Mouse (Mus musculus): ENCODE results near the gene Oog1. TPM values are rescaled to one million over a fixed set of nuclear protein-coding genes. Genes with fewer than 3 reads are reported as not detected.
"Not testable (repeated sequence)": the region's sequence is repeated elsewhere in the genome, so short reads cannot be mapped to it uniquely, and the experiment has no call there.

Gene Oog1
- polyA plus RNA-seq (2016; fragmentation: Nextera tagmentation; extraction: Ambion mirVana) = not detected in 2 replicates

DNA sequence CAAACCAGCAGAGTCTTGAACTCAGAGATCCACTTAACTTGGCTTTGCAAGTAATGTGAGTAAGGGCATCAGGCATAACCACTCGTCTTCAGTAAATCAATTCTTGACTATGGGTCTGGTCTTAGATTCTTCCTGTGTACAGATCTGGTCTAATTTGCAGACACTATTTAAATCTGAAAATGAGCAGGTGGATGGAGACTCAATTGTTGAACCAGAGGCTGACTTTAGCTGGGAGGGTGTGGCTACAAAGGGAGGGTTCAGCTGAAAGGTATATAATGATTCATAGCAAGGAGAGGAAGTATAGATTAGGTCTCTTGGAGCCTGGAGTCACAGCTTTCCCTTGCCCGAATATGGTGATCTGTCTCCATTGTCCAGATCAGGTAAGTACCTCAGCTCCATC, at the start of gene Oog1:
Gene Oog1 (plus strand): TSS at position 301 of the 400 bp plus-strand sequence.
- H3K27ac ChIP-seq; H3K4me2 ChIP-seq; H3K4me3 ChIP-seq (replicated peaks); H3K4me1 ChIP-seq; H3K9me3 ChIP-seq; H3K36me3 ChIP-seq (replicated peaks); H3K9ac ChIP-seq; H3K27me3 ChIP-seq; ATAC-seq (ENCODE audit: low FRiP score): not testable (repeated sequence)
- WGBS = 84% methylated on average over 1 of the region's 2 CpGs

DNA sequence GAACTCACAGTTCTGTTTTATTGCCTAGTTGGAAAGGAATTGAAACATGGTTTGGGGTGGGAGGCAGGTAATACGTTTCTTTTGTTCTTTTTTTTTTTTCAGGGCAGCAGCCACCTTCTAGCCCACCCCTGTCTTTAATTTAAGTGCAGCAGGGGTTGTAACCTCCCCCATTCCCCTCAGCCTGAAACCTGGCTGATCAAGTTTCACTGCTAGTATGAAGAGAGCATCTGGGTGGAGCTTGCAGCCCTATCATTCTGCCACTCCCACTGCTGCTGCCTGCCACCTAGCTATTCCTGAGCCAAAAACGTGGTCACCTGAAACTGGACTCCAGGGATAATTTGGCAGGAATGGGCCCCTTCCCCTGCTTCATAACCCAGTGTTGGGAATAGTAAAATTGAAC, 1.1 kb upstream of the Oog1 start:
- H3K4me3 ChIP-seq (replicated peaks); H3K9me3 ChIP-seq; H3K9ac ChIP-seq; H3K4me1 ChIP-seq; H3K27ac ChIP-seq; H3K4me2 ChIP-seq; ATAC-seq (ENCODE audit: low FRiP score); H3K36me3 ChIP-seq (replicated peaks); H3K27me3 ChIP-seq: not testable (repeated sequence)
- 18% methylated on average over 2 of the region's 2 CpGs for WGBS

DNA sequence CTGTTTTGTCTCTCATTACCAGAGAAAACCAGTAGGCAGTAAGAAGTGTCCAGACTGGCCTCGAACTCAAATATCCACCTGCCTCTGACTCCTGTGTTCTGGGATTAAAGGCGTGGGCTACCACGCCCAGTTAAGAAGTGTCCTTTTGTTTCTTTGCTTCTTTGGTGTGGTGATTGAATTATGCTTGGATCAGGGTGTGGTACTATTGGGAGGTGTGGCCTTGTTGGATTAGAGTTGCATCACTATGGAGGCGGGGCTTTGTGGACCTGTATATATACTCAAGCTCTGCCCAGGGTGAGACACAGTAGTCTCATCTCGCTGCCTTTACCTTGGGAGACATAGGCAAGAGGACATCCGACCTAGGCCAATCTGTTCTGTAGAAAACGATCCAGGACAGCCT, 16.1 kb downstream of the Oog1 start, which contains the start of gene Gm4027:
Gene Gm4027 (plus strand): TSS at position 301 of the 400 bp plus-strand sequence.
- H3K27me3 ChIP-seq; H3K36me3 ChIP-seq (replicated peaks); H3K9me3 ChIP-seq; H3K9ac ChIP-seq; ATAC-seq (ENCODE audit: low FRiP score); H3K4me2 ChIP-seq; H3K4me3 ChIP-seq (replicated peaks); H3K27ac ChIP-seq; H3K4me1 ChIP-seq: not testable (repeated sequence)
- 93% methylated on average over 5 of the region's 7 CpGs for WGBS

DNA sequence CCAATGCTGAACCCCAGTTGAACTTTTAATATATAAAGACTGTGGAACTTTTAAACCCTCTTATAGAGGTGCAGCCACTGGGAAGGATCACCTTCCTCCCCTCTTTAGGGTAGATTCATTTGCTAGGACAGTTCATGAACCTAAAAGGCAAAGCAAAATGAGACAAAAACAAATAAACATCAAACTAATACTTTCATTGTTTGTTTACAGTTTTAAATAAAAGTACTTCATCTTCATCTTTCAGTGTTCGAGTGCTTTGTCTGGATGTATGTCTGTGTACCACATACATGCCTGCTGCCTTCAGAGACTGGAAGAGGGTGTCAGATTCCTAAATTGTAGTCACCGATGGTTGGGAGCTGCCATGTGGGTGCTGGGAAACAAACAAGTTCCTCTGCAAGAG, 42.0 kb downstream of the Oog1 start, which contains the start of gene Gm16381:
Gene Gm16381 (minus strand): TSS at position 101 of the 400 bp plus-strand sequence.
- H3K9ac ChIP-seq; H3K4me2 ChIP-seq; H3K27ac ChIP-seq; H3K4me3 ChIP-seq (replicated peaks); ATAC-seq (ENCODE audit: low FRiP score); H3K36me3 ChIP-seq (replicated peaks); H3K9me3 ChIP-seq; H3K4me1 ChIP-seq; H3K27me3 ChIP-seq: not testable (repeated sequence)
- 87% methylated on average over 2 of the region's 2 CpGs for WGBS

DNA sequence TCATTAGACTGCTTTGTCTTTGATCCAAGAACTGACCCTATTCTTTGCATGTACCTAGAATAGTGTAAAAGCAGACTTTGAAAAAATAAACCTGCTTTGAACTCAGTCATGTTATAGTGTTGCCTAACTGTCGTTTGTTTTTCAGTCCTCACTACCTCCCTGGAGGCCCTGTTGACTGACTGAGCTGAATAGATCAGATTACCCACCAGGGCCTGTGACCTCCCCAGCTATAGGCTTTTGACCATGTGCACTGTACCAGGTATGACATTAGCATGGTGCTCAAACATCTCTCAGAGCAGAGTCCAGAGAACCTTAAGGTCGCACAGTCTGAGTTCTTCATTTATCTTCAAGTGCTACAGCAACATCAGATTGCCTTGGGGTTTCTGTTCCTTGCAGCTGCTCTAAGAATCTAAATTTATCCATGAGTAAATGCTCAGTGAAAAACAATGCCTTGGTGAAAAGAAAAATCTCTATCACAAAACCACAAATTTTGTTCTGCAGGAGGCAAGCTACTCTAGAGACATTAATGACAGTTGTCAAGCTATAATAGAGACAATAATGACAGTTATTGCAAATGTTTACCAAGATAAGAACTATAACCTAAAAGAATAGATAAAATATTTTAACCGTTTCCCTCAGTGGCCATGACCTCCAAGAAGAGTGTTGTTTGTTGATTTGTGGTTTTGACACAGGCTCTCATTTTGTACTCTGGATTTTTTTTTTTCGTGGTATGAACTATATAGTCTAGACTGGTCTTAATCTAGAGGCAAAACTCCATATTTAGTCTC, 50.6 kb downstream of the Oog1 start:
- not testable (repeated sequence) for H3K36me3 ChIP-seq (replicated peaks); H3K9me3 ChIP-seq; H3K27ac ChIP-seq; H3K4me3 ChIP-seq (replicated peaks); H3K27me3 ChIP-seq; ATAC-seq (ENCODE audit: low FRiP score); H3K4me1 ChIP-seq; H3K9ac ChIP-seq; H3K4me2 ChIP-seq
- WGBS = 76% methylated on average over 2 of the region's 4 CpGs

Other genes with a start within 250 kb of the Oog1 start
- gene Sptlc2, start 214.3 kb upstream of the Oog1 start, polyA plus RNA-seq (2016; fragmentation: Nextera tagmentation; extraction: Ambion mirVana) = 50.8 and 54.2 TPM in 2 replicates
- 283 and 293 TPM in 2 replicates for gene Slirp, start 158.8 kb upstream of the Oog1 start, polyA plus RNA-seq (2016; fragmentation: Nextera tagmentation; extraction: Ambion mirVana)
- 48.8 and 55.9 TPM in 2 replicates for gene Alkbh1, start 158.7 kb upstream of the Oog1 start, polyA plus RNA-seq (2016; fragmentation: Nextera tagmentation; extraction: Ambion mirVana)
- gene Snw1, start 130.4 kb upstream of the Oog1 start, polyA plus RNA-seq (2016; fragmentation: Nextera tagmentation; extraction: Ambion mirVana) = 149 and 153 TPM in 2 replicates
- gene Gm5788, start 108.0 kb upstream of the Oog1 start, polyA plus RNA-seq (2016; fragmentation: Nextera tagmentation; extraction: Ambion mirVana) = not detected in 2 replicates
- gene Gm8300, start 88.4 kb upstream of the Oog1 start, polyA plus RNA-seq (2016; fragmentation: Nextera tagmentation; extraction: Ambion mirVana) = not detected in 2 replicates
- not detected in 2 replicates for gene Gm4027, start 16.2 kb downstream of the Oog1 start, polyA plus RNA-seq (2016; fragmentation: Nextera tagmentation; extraction: Ambion mirVana)
- not detected in 2 replicates for gene Gm16381, start 41.9 kb downstream of the Oog1 start, polyA plus RNA-seq (2016; fragmentation: Nextera tagmentation; extraction: Ambion mirVana)
- gene Gm21319, start 173.1 kb downstream of the Oog1 start, polyA plus RNA-seq (2016; fragmentation: Nextera tagmentation; extraction: Ambion mirVana) = not detected in 2 replicates
- gene Gm21936, start 192.8 kb downstream of the Oog1 start, polyA plus RNA-seq (2016; fragmentation: Nextera tagmentation; extraction: Ambion mirVana) = not detected in 2 replicates
- gene BB287469, start 213.9 kb downstream of the Oog1 start, polyA plus RNA-seq (2016; fragmentation: Nextera tagmentation; extraction: Ambion mirVana) = not detected in 2 replicates
- gene Gm2001, start 239.7 kb downstream of the Oog1 start, polyA plus RNA-seq (2016; fragmentation: Nextera tagmentation; extraction: Ambion mirVana) = not detected in 2 replicates